Mouse (Mus musculus): ENCODE measurements around the gene Kcnab3. TPM values are rescaled to one million over a fixed set of nuclear protein-coding genes. Genes with fewer than 3 reads are reported as not detected.
A peak's percentile ranks its signal among the peaks of the same experiment; 100 is the strongest.
"Not testable (repeated sequence)": the region's sequence is repeated elsewhere in the genome, so short reads cannot be mapped to it uniquely, and the experiment has no call there.

The Kcnab3 gene
- polyA plus RNA-seq, 1 experiment from 2014 or later = 0.70 TPM

GRCm38 (mm10) chr11:69311266-69311665 is 14.8 kb upstream of the Kcnab3 start:
- ATAC-seq (replicated peaks; ENCODE audit: insufficient number of reproducible peaks, low FRiP score, low TSS enrichment) = no peak
- no peaks in the 10 kb centered on the region for H3K4me1 ChIP-seq (ENCODE audit: control insufficient read depth, insufficient read depth, low read length)
- no peak overlapping the region for H3K9ac ChIP-seq (ENCODE audit: low read depth, low read length)
- no peak overlapping the region for H3K4me3 ChIP-seq (ENCODE audit: low read depth, low read length)
- no peaks in the 10 kb centered on the region for H3K9me3 ChIP-seq (replicated peaks; ENCODE audit: control insufficient read depth, low read length)
- no peaks in the 10 kb centered on the region for H3K27me3 ChIP-seq (ENCODE audit: control insufficient read depth, insufficient read depth, low read length)
- H3K4me2 ChIP-seq = no peak overlapping the region
- 66% methylated on average over 7 of the region's 7 CpGs for WGBS (ENCODE audit: insufficient replicate concordance)
- H3K36me3 ChIP-seq (ENCODE audit: control insufficient read depth, insufficient read depth, low read length) = peaks cover 13% of the 10 kb centered on the region
- no peak overlapping the region for H3K27ac ChIP-seq (ENCODE audit: low read depth, low read length)

GRCm38 (mm10) chr11:69316361-69316760 is 9.7 kb upstream of the Kcnab3 start:
- Histone ChIP-seq H3K4me1 (ENCODE audit: control insufficient read depth, insufficient read depth, low read length) (no peaks in the 10 kb centered on the region), H3K4me2 (no peak overlapping the region), H3K4me3 (ENCODE audit: low read depth, low read length) (no peak overlapping the region), H3K27ac (ENCODE audit: low read depth, low read length) (no peak overlapping the region), H3K27me3 (ENCODE audit: control insufficient read depth, insufficient read depth, low read length) (no peaks in the 10 kb centered on the region), H3K36me3 (ENCODE audit: control insufficient read depth, insufficient read depth, low read length) (peaks cover 10% of the 10 kb centered on the region), H3K9me3 (replicated peaks; ENCODE audit: control insufficient read depth, low read length) (no peaks in the 10 kb centered on the region), H3K9ac (ENCODE audit: low read depth, low read length) (no peak overlapping the region)
- no peak for ATAC-seq (replicated peaks; ENCODE audit: insufficient number of reproducible peaks, low FRiP score, low TSS enrichment)
- 96% methylated on average over 6 of the region's 6 CpGs for WGBS (ENCODE audit: insufficient replicate concordance)

GRCm38 (mm10) chr11:69318000-69318399 is 8.1 kb upstream of the Kcnab3 start:
- H3K27ac ChIP-seq (ENCODE audit: low read depth, low read length); H3K9ac ChIP-seq (ENCODE audit: low read depth, low read length); H3K27me3 ChIP-seq (ENCODE audit: control insufficient read depth, insufficient read depth, low read length); ATAC-seq (replicated peaks; ENCODE audit: insufficient number of reproducible peaks, low FRiP score, low TSS enrichment); H3K9me3 ChIP-seq (replicated peaks; ENCODE audit: control insufficient read depth, low read length); H3K4me2 ChIP-seq; H3K36me3 ChIP-seq (ENCODE audit: control insufficient read depth, insufficient read depth, low read length); H3K4me3 ChIP-seq (ENCODE audit: low read depth, low read length): not testable (repeated sequence)
- WGBS (ENCODE audit: insufficient replicate concordance) = 81% methylated on average over 3 of the region's 3 CpGs
- peaks cover 14% of the 10 kb centered on the region; the same call in 1 of the 2 replicates for H3K4me1 ChIP-seq (ENCODE audit: control insufficient read depth, insufficient read depth, low read length)

- H3K4me3 ChIP-seq (ENCODE audit: low read depth, low read length) = no peak overlapping the region
- peaks cover 2% of the 10 kb centered on the region for H3K27me3 ChIP-seq (ENCODE audit: control insufficient read depth, insufficient read depth, low read length)
- no peak overlapping the region for H3K27ac ChIP-seq (ENCODE audit: low read depth, low read length)
- no peak for ATAC-seq (replicated peaks; ENCODE audit: insufficient number of reproducible peaks, low FRiP score, low TSS enrichment)
- H3K9ac ChIP-seq (ENCODE audit: low read depth, low read length) = no peak overlapping the region
- H3K36me3 ChIP-seq (ENCODE audit: control insufficient read depth, insufficient read depth, low read length) = peaks cover 7% of the 10 kb centered on the region
- WGBS (ENCODE audit: insufficient replicate concordance) = 90% methylated on average over 6 of the region's 6 CpGs
- H3K9me3 ChIP-seq (replicated peaks; ENCODE audit: control insufficient read depth, low read length) = no peaks in the 10 kb centered on the region
- no peak overlapping the region; the same call in 1 of the 2 replicates for H3K4me2 ChIP-seq
- H3K4me1 ChIP-seq (ENCODE audit: control insufficient read depth, insufficient read depth, low read length) = peaks cover 27% of the 10 kb centered on the region
These were observed 4.5 kb upstream of the Kcnab3 start for GRCm38 (mm10) chr11:69321580-69321979.

GRCm38 (mm10) chr11:69322010-69322409 is 4.0 kb upstream of the Kcnab3 start:
- Histone ChIP-seq H3K9me3 (replicated peaks; ENCODE audit: control insufficient read depth, low read length) (no peaks in the 10 kb centered on the region), H3K4me3 (ENCODE audit: low read depth, low read length) (no peak overlapping the region), H3K4me2 (peak overlapping the region; percentile 97), H3K27me3 (ENCODE audit: control insufficient read depth, insufficient read depth, low read length) (peaks cover 7% of the 10 kb centered on the region), H3K36me3 (ENCODE audit: control insufficient read depth, insufficient read depth, low read length) (peaks cover 7% of the 10 kb centered on the region), H3K9ac (ENCODE audit: low read depth, low read length) (peak overlapping the region; percentile 88; the same call in 1 of the 2 replicates), H3K27ac (ENCODE audit: low read depth, low read length) (no peak overlapping the region), H3K4me1 (ENCODE audit: control insufficient read depth, insufficient read depth, low read length) (peaks cover 31% of the 10 kb centered on the region)
- no peak for ATAC-seq (replicated peaks; ENCODE audit: insufficient number of reproducible peaks, low FRiP score, low TSS enrichment)
- WGBS (ENCODE audit: insufficient replicate concordance) = 77% methylated on average over 6 of the region's 6 CpGs

- Histone ChIP-seq H3K27ac (ENCODE audit: low read depth, low read length) (peak overlapping the region; percentile 89), H3K36me3 (ENCODE audit: control insufficient read depth, insufficient read depth, low read length) (peaks cover 7% of the 10 kb centered on the region), H3K27me3 (ENCODE audit: control insufficient read depth, insufficient read depth, low read length) (peaks cover 15% of the 10 kb centered on the region), H3K4me3 (ENCODE audit: low read depth, low read length) (peak overlapping the region; percentile 76), H3K9me3 (replicated peaks; ENCODE audit: control insufficient read depth, low read length) (no peaks in the 10 kb centered on the region), H3K9ac (ENCODE audit: low read depth, low read length) (peak overlapping the region; percentile 88), H3K4me2 (peak overlapping the region; percentile 97), H3K4me1 (ENCODE audit: control insufficient read depth, insufficient read depth, low read length) (peaks cover 34% of the 10 kb centered on the region)
- ATAC-seq (replicated peaks; ENCODE audit: insufficient number of reproducible peaks, low FRiP score, low TSS enrichment) = no peak
- 26% methylated on average over 18 of the region's 18 CpGs for WGBS (ENCODE audit: insufficient replicate concordance)
These were observed 3.2 kb upstream of the Kcnab3 start for GRCm38 (mm10) chr11:69322693-69323471.

- Histone ChIP-seq H3K27ac (ENCODE audit: low read depth, low read length) (peak within 1 kb of the TSS; percentile 89), H3K4me3 (ENCODE audit: low read depth, low read length) (peak within 1 kb of the TSS; percentile 76), H3K36me3 (ENCODE audit: control insufficient read depth, insufficient read depth, low read length) (peaks cover 4% of the 10 kb centered on the region), H3K9ac (ENCODE audit: low read depth, low read length) (peak within 1 kb of the TSS; percentile 88), H3K9me3 (replicated peaks; ENCODE audit: control insufficient read depth, low read length) (no peaks in the 10 kb centered on the region), H3K27me3 (ENCODE audit: control insufficient read depth, insufficient read depth, low read length) (peaks cover 15% of the 10 kb centered on the region), H3K4me1 (ENCODE audit: control insufficient read depth, insufficient read depth, low read length) (peaks cover 34% of the 10 kb centered on the region), H3K4me2 (peak within 1 kb of the TSS; percentile 97)
- ATAC-seq (replicated peaks; ENCODE audit: insufficient number of reproducible peaks, low FRiP score, low TSS enrichment) = peak; percentile 86
- WGBS (ENCODE audit: insufficient replicate concordance) = under 1% methylated on average over 30 of the region's 30 CpGs
These were observed 2.4 kb upstream of the Kcnab3 start, which contains the start of the genes Cntrob and Trappc1 for GRCm38 (mm10) chr11:69323667-69324111. Gene Cntrob, minus strand, starts transcription at chr11:69323775. Gene Trappc1, plus strand, starts transcription at chr11:69323980.

- Histone ChIP-seq H3K36me3 (ENCODE audit: control insufficient read depth, insufficient read depth, low read length) (no peaks in the 10 kb centered on the region; the same call in 1 of the 2 replicates), H3K9ac (ENCODE audit: low read depth, low read length) (peak overlapping the region; percentile 88), H3K9me3 (replicated peaks; ENCODE audit: control insufficient read depth, low read length) (no peaks in the 10 kb centered on the region), H3K4me2 (peak overlapping the region; percentile 97), H3K4me3 (ENCODE audit: low read depth, low read length) (peak overlapping the region; percentile 76), H3K27ac (ENCODE audit: low read depth, low read length) (no peak overlapping the region), H3K4me1 (ENCODE audit: control insufficient read depth, insufficient read depth, low read length) (peaks cover 34% of the 10 kb centered on the region), H3K27me3 (ENCODE audit: control insufficient read depth, insufficient read depth, low read length) (peaks cover 23% of the 10 kb centered on the region)
- WGBS (ENCODE audit: insufficient replicate concordance) = 78% methylated on average over 6 of the region's 6 CpGs
- ATAC-seq (replicated peaks; ENCODE audit: insufficient number of reproducible peaks, low FRiP score, low TSS enrichment) = no peak
These were observed 1.3 kb upstream of the Kcnab3 start for GRCm38 (mm10) chr11:69324749-69325148.
